Mouse (Mus musculus) MEL (cell line): ENCODE measurements around the gene Sec11a. TPM values are rescaled to one million over a fixed set of nuclear protein-coding genes. Genes with fewer than 3 reads are reported as not detected.

Experiments
- DNase-seq: peaks from one replicate; pipeline ENCODE4 v3.0.0; 2011; ENCODE audit warnings: low read depth, low spot score
- H3K27ac ChIP-seq: 2 replicates; pipeline ENCODE4 v1.5.1; 2012; ENCODE audit warnings: low read depth, mild to moderate bottlenecking, control low read depth, low read length, moderate library complexity; ENCODE audit not compliant: control insufficient read depth
- H3K27me3 ChIP-seq, 2 experiments: fragments of 150-350 bp in 1 of 2; sonication (generic) in 1 of 2; 2 replicates each; pipeline ENCODE4 v1.6.1; 2012; ENCODE audit warnings: low read length in 2 of 2, mild to moderate bottlenecking in 2 of 2, improper control_type of control experiment in 1 of 2, moderate library complexity in 1 of 2; ENCODE audit not compliant: insufficient read depth in 2 of 2, control insufficient read depth in 1 of 2
- H3K36me3 ChIP-seq, 2 experiments: 2 replicates each; pipeline ENCODE4 v1.6.1; 2012 to 2014; ENCODE audit warnings: low read length in 2 of 2, improper control_type of control experiment in 1 of 2, inconsistent platforms in 1 of 2, mild to moderate bottlenecking in 1 of 2; ENCODE audit not compliant: insufficient read depth in 2 of 2, control insufficient read depth in 1 of 2
- H3K4me1 ChIP-seq, 2 experiments: fragments of 150-350 bp in 1 of 2; sonication (generic) in 1 of 2; 2 replicates each; pipeline ENCODE4 v1.6.1; 2012; ENCODE audit warnings: low read length in 2 of 2, improper control_type of control experiment in 1 of 2, mild to moderate bottlenecking in 1 of 2; ENCODE audit not compliant: insufficient read depth in 2 of 2, control insufficient read depth in 1 of 2
- H3K4me3 ChIP-seq, 2 experiments: fragments of 150-350 bp in 1 of 2; sonication (generic) in 1 of 2; 2 replicates each; pipeline ENCODE4 v1.5.1; 2012; ENCODE audit warnings: low read depth in 2 of 2, low read length in 2 of 2, mild to moderate bottlenecking in 2 of 2, moderate library complexity in 2 of 2, control low read depth in 1 of 2, improper control_type of control experiment in 1 of 2; ENCODE audit not compliant: control insufficient read depth in 1 of 2, insufficient read depth in 1 of 2
- H3K79me2 ChIP-seq: 2 replicates; pipeline ENCODE4 v1.6.1; 2012; ENCODE audit warnings: mild to moderate bottlenecking, low read length, moderate library complexity; ENCODE audit not compliant: control insufficient read depth, poor library complexity, insufficient read depth
- H3K9ac ChIP-seq: 2 replicates; pipeline ENCODE4 v1.6.1; 2012; ENCODE audit warnings: low read depth, mild to moderate bottlenecking, control low read depth, low read length, moderate library complexity; ENCODE audit not compliant: control insufficient read depth, poor library complexity, severe bottlenecking
- H3K9me3 ChIP-seq: fragments of 150-350 bp; sonication (generic); replicated peaks from 2 replicates; pipeline ENCODE4 v1.6.1; 2012; ENCODE audit warnings: mild to moderate bottlenecking, low read length, improper control_type of control experiment, moderate library complexity; ENCODE audit not compliant: insufficient read depth
- BHLHE40 ChIP-seq: IDR thresholded peaks from 2 replicates; pipeline ENCODE4 v1.6.1; 2012; ENCODE audit warnings: low read depth, mild to moderate bottlenecking, inconsistent platforms, low read length, improper control_type of control experiment, borderline replicate concordance
- CHD1 ChIP-seq: IDR thresholded peaks from 2 replicates; pipeline ENCODE4 v1.6.1; 2012; ENCODE audit warnings: low read depth, mild to moderate bottlenecking, inconsistent platforms, low read length, improper control_type of control experiment
- CTCF ChIP-seq, 3 experiments: IDR thresholded peaks in 2 of 3; conservative IDR thresholded peaks in 1 of 3; 2 replicates each; pipeline ENCODE4 v1.5.1; 2011 to 2012; ENCODE audit warnings: low read length in 3 of 3, low read depth in 2 of 3, mild to moderate bottlenecking in 2 of 3, improper control_type of control experiment in 1 of 3, inconsistent platforms in 1 of 3, mixed read lengths in 1 of 3, moderate library complexity in 1 of 3; ENCODE audit not compliant: control insufficient read depth in 1 of 3, insufficient read depth in 1 of 3, poor library complexity in 1 of 3, severe bottlenecking in 1 of 3
- E2F4 ChIP-seq: IDR thresholded peaks from 2 replicates; pipeline ENCODE4 v1.6.1; 2011; ENCODE audit warnings: low read depth, low read length, improper control_type of control experiment, borderline replicate concordance
- ELF1 ChIP-seq: IDR thresholded peaks from 2 replicates; pipeline ENCODE4 v1.6.1; 2014; ENCODE audit warnings: low read depth, mild to moderate bottlenecking, inconsistent platforms, low read length, improper control_type of control experiment, moderate library complexity
- EP300 ChIP-seq, 2 experiments: IDR thresholded peaks; 2 replicates each; pipeline ENCODE4 v1.6.1; 2011; ENCODE audit warnings: improper control_type of control experiment in 2 of 2, low read length in 2 of 2, low read depth in 1 of 2, mild to moderate bottlenecking in 1 of 2
- HCFC1 ChIP-seq: IDR thresholded peaks from 2 replicates; pipeline ENCODE4 v1.6.1; 2012; ENCODE audit warnings: low read depth, mild to moderate bottlenecking, inconsistent platforms, low read length, improper control_type of control experiment, moderate library complexity
- KAT2A ChIP-seq: conservative IDR thresholded peaks from 2 replicates; pipeline ENCODE4 v1.6.1; 2012; ENCODE audit warnings: low read depth, low read length, improper control_type of control experiment, inconsistent platforms
- MAFK ChIP-seq: IDR thresholded peaks from 2 replicates; pipeline ENCODE4 v1.6.1; 2011; ENCODE audit warnings: low read depth, mild to moderate bottlenecking, low read length, improper control_type of control experiment, borderline replicate concordance
- MAX ChIP-seq: IDR thresholded peaks from 2 replicates; pipeline ENCODE4 v1.6.1; 2011; ENCODE audit warnings: low read length, improper control_type of control experiment
- MEF2A ChIP-seq: IDR thresholded peaks from 2 replicates; pipeline ENCODE4 v1.6.1; 2014; ENCODE audit warnings: low read depth, mild to moderate bottlenecking, inconsistent platforms, low read length, improper control_type of control experiment; ENCODE audit not compliant: poor library complexity, insufficient replicate concordance, severe bottlenecking; ENCODE audit errors: extremely low read depth
- MYC ChIP-seq: IDR thresholded peaks from 2 replicates; pipeline ENCODE4 v1.6.1; 2011; ENCODE audit warnings: low read depth, mild to moderate bottlenecking, low read length, improper control_type of control experiment, moderate library complexity
- NELFE ChIP-seq: IDR thresholded peaks from 2 replicates; pipeline ENCODE4 v1.6.1; 2011; ENCODE audit warnings: low read depth, low read length, improper control_type of control experiment
- NRF1 ChIP-seq: IDR thresholded peaks from 2 replicates; pipeline ENCODE4 v1.6.1; 2014; ENCODE audit warnings: low read depth, mild to moderate bottlenecking, inconsistent platforms, low read length, improper control_type of control experiment, moderate library complexity; ENCODE audit not compliant: poor library complexity, insufficient read depth, severe bottlenecking
- POLR2A ChIP-seq, 2 experiments: IDR thresholded peaks; 2 replicates each; pipeline ENCODE4 v1.6.1; 2011 to 2012; ENCODE audit warnings: low read length in 2 of 2, mild to moderate bottlenecking in 2 of 2, control low read depth in 1 of 2, improper control_type of control experiment in 1 of 2, low read depth in 1 of 2, moderate library complexity in 1 of 2; ENCODE audit not compliant: control insufficient read depth in 1 of 2, insufficient read depth in 1 of 2, poor library complexity in 1 of 2
- POLR2AphosphoS2 ChIP-seq: IDR thresholded peaks from 2 replicates; pipeline ENCODE4 v1.6.1; 2011; ENCODE audit warnings: low read length, improper control_type of control experiment
- POLR2AphosphoS5 ChIP-seq: IDR thresholded peaks from 2 replicates; pipeline ENCODE4 v1.6.1; 2012; ENCODE audit warnings: low read depth, borderline replicate concordance, mild to moderate bottlenecking, inconsistent platforms, low read length, moderate library complexity, mixed read lengths
- RCOR1 ChIP-seq: IDR thresholded peaks from 2 replicates; pipeline ENCODE4 v1.6.1; 2012; ENCODE audit warnings: low read depth, mild to moderate bottlenecking, inconsistent platforms, low read length, improper control_type of control experiment
- SIN3A ChIP-seq: IDR thresholded peaks from 2 replicates; pipeline ENCODE4 v1.6.1; 2012; ENCODE audit warnings: low read length, improper control_type of control experiment, inconsistent platforms
- TBP ChIP-seq: IDR thresholded peaks from 2 replicates; pipeline ENCODE4 v1.8.0; 2011; ENCODE audit warnings: low read depth, low read length, improper control_type of control experiment
- USF2 ChIP-seq, 2 experiments: IDR thresholded peaks; 2 replicates each; pipeline ENCODE4 v1.6.1; 2011 to 2012; ENCODE audit warnings: improper control_type of control experiment in 2 of 2, low read length in 2 of 2, borderline replicate concordance in 1 of 2, inconsistent platforms in 1 of 2, low read depth in 1 of 2, mild to moderate bottlenecking in 1 of 2; ENCODE audit not compliant: insufficient read depth in 1 of 2
- polyA plus RNA-seq, 2 experiments: library from polyadenylated mRNA; stranded (reverse) in 1 of 2; unstranded in 1 of 2; fragments of >175 nt in 1 of 2; fragments of >200 nt in 1 of 2; gene quantifications; 2 replicates each; pipeline versions ENCODE4 v1.2.1 to v1.2.4; 2012; ENCODE audit warnings: low replicate concordance in 2 of 2, low read depth in 1 of 2; ENCODE audit not compliant: insufficient read length in 2 of 2, insufficient read depth in 1 of 2, missing spikeins in 1 of 2
- total RNA-seq: library from RNA; depleted of rRNA; stranded (reverse); fragments of 300-350 nt; gene quantifications from 2 replicates; pipeline ENCODE4 v1.2.3, GENCODE M21; 2012

Sec11a gene
- total and polyA plus RNA-seq, 3 experiments, result 114 to 144 TPM; not detected in 1

GRCm38 (mm10) chr7:80991589-80991988 is 44.0 kb upstream of the Sec11a start:
- Histone ChIP-seq H3K9ac (no peak overlapping the region), H3K36me3 (peaks cover 0 to 46% of the 10 kb centered on the region in 2 experiments; a peak in 2 of 4 replicates), H3K4me3 (no peak overlapping the region), H3K27ac (no peak overlapping the region), H3K4me1 (peaks cover 20 to 33% of the 10 kb centered on the region in 2 experiments), H3K9me3 (no peaks in the 10 kb centered on the region), H3K27me3 (no peaks in the 10 kb centered on the region), H3K79me2 (peaks cover 37% of the 10 kb centered on the region)
- DNase-seq, result no peak
- no peak for TF ChIP-seq RCOR1
- no peak for TF ChIP-seq CTCF (IDR thresholded peaks at IDR 0.05 in 2 of 3, conservative IDR thresholded peaks at IDR 0.05 in 1 of 3; ENCODE audit: control insufficient read depth in 1 of 3, insufficient read depth in 1 of 3, low read depth in 2 of 3, low read length in 3 of 3, poor library complexity in 1 of 3, severe bottlenecking in 1 of 3)
- TF ChIP-seq POLR2AphosphoS2, result no peak
- peak; percentile 87 for TF ChIP-seq MAFK
- TF ChIP-seq BHLHE40, result no peak

GRCm38 (mm10) chr7:80990276-80990675 is 42.7 kb upstream of the Sec11a start:
- peaks cover 0 to 48% of the 10 kb centered on the region in 2 experiments; a peak in 2 of 4 replicates for H3K36me3 ChIP-seq
- peak; percentile 51 for DNase-seq
- TF ChIP-seq POLR2AphosphoS5, result no peak
- TF ChIP-seq SIN3A, result no peak
- no peak for TF ChIP-seq TBP
- no peak for TF ChIP-seq MYC
- no peak for TF ChIP-seq ELF1
- no peak for TF ChIP-seq NELFE
- no peak for TF ChIP-seq KAT2A
- TF ChIP-seq POLR2A (IDR thresholded peaks at IDR 0.05; ENCODE audit: control insufficient read depth in 1 of 2, insufficient read depth in 1 of 2, low read depth in 1 of 2, low read length in 2 of 2, poor library complexity in 1 of 2), result no peak
- TF ChIP-seq MAX, result no peak
- no peak for TF ChIP-seq E2F4
- TF ChIP-seq NRF1, result no peak
- TF ChIP-seq CHD1, result no peak
- no peak for TF ChIP-seq HCFC1
- no peak for TF ChIP-seq USF2 (IDR thresholded peaks at IDR 0.05; ENCODE audit: borderline replicate concordance in 1 of 2, insufficient read depth in 1 of 2, low read depth in 1 of 2, low read length in 2 of 2)
- TF ChIP-seq MAFK, result no peak
- TF ChIP-seq EP300 (IDR thresholded peaks at IDR 0.05; ENCODE audit: low read depth in 1 of 2, low read length in 2 of 2), result no peak
- TF ChIP-seq MEF2A, result no peak
- no peak overlapping the region for H3K27ac ChIP-seq
- H3K4me3 ChIP-seq, result no peak overlapping the region
- H3K9ac ChIP-seq, result no peak overlapping the region
- H3K79me2 ChIP-seq, result peaks cover 28% of the 10 kb centered on the region
- no peaks in the 10 kb centered on the region for H3K27me3 ChIP-seq
- H3K9me3 ChIP-seq, result no peaks in the 10 kb centered on the region
- peaks cover 21 to 32% of the 10 kb centered on the region in 2 experiments for H3K4me1 ChIP-seq
